Mouse (Mus musculus) kidney, adult 11 months (tissue): Measurements from ENCODE around the gene Olfr1180.
"Not testable (repeated sequence)": the region's sequence is repeated elsewhere in the genome, so short reads cannot be mapped to it uniquely, and the experiment has no call there.

Source experiments
- DNase-seq: peaks from one replicate; pipeline ENCODE4 v3.0.0; 2022

Gene Olfr1180

GRCm38 (mm10) chr2:88419051-88419450, at the start of gene Olfr1180:
Olfr1180 (minus strand) TSS chr2:88419151.
- DNase-seq, result no peak

- DNase-seq, result not testable (repeated sequence)
Observed at GRCm38 (mm10) chr2:88454567-88454966, 35.6 kb upstream of the Olfr1180 start, which contains the start of gene Olfr1183. Olfr1183 (plus strand) TSS chr2:88454867.

GRCm38 (mm10) chr2:88449031-88449430, 30.1 kb upstream of the Olfr1180 start, which contains the start of gene Gm13757:
Gm13757 (minus strand) TSS chr2:88449131.
- no peak for DNase-seq

- DNase-seq, result no peak
Observed at GRCm38 (mm10) chr2:88426071-88426470, 7.1 kb upstream of the Olfr1180 start, which contains the start of gene Olfr1181. Olfr1181 (minus strand) TSS chr2:88426171.

GRCm38 (mm10) chr2:88406353-88406752, 12.6 kb downstream of the Olfr1180 start, which contains the start of gene Olfr1179:
Olfr1179 (minus strand) TSS chr2:88406453.
- DNase-seq, result no peak

- no peak for DNase-seq
Observed at GRCm38 (mm10) chr2:88386762-88387161, 32.2 kb downstream of the Olfr1180 start, which contains the start of gene Olfr1178. Olfr1178 (plus strand) TSS chr2:88387062.
